In genomic region chr9:29161059-29161642, GRCm38 (mm10) we compare ENCODE assay signal across 21 mouse cellular contexts.
A peak's percentile ranks its signal among the peaks of the same experiment; 100 is the strongest.
DNase-seq lines count a peak whose midpoint lies in the region; ATAC-seq and TF ChIP-seq lines count a peak whose summit lies in the region.
"Had no signal": no experiment of that assay in that cellular context is flagged by ENCODE, and none has a peak within 500 bp of the region (broad histone marks: within the 10 kb centered on the region; RNA-seq: fewer than 3 reads in every experiment).

No protein-coding gene starts in this region.

- H3K9me3 ChIP-seq in forebrain, embryonic 13.5 days (replicated peaks), result no peaks in the 10 kb centered on the region
- H3K9me3 ChIP-seq in forebrain, embryonic 15.5 days, result no peaks in the 10 kb centered on the region
- H3K9me3 ChIP-seq in limb, embryonic 11.5 days (ENCODE audit: control insufficient read depth, low read length), result no peaks in the 10 kb centered on the region
- H3K9me3 ChIP-seq in limb, embryonic 10.5 days (replicated peaks), result no peaks in the 10 kb centered on the region
- H3K9me3 ChIP-seq in hindbrain, embryonic 15.5 days, result no peaks in the 10 kb centered on the region
- H3K9me3 ChIP-seq in neural tube, embryonic 15.5 days (replicated peaks), result no peaks in the 10 kb centered on the region
- no peaks in the 10 kb centered on the region for H3K9me3 ChIP-seq in lung, postnatal 0 days (ENCODE audit: low read length)
- H3K9me3 ChIP-seq: heart, embryonic 12.5 days; stomach, embryonic 15.5 days had no signal

- H3K27me3 ChIP-seq in forebrain, embryonic 13.5 days, result no peaks in the 10 kb centered on the region
- no peaks in the 10 kb centered on the region for H3K27me3 ChIP-seq in forebrain, embryonic 15.5 days
- H3K27me3 ChIP-seq in limb, embryonic 11.5 days (ENCODE audit: control insufficient read depth, insufficient read depth, low read length), result no peaks in the 10 kb centered on the region
- no peaks in the 10 kb centered on the region for H3K27me3 ChIP-seq in limb, embryonic 10.5 days (ENCODE audit: low read depth, poor library complexity, severe bottlenecking)
- H3K27me3 ChIP-seq in hindbrain, embryonic 15.5 days, result no peaks in the 10 kb centered on the region
- H3K27me3 ChIP-seq in neural tube, embryonic 15.5 days (replicated peaks), result no peaks in the 10 kb centered on the region
- H3K27me3 ChIP-seq in lung, postnatal 0 days (replicated peaks; ENCODE audit: insufficient read depth, low read length), result no peaks in the 10 kb centered on the region
- H3K27me3 ChIP-seq: CH12.LX; heart, embryonic 12.5 days; megakaryocyte, embryonic 14.5 days; stomach, embryonic 15.5 days had no signal

- H3K36me3 ChIP-seq in forebrain, embryonic 13.5 days (ENCODE audit: poor library complexity, severe bottlenecking), result no peaks in the 10 kb centered on the region
- H3K36me3 ChIP-seq in forebrain, embryonic 15.5 days, result no peaks in the 10 kb centered on the region
- no peaks in the 10 kb centered on the region for H3K36me3 ChIP-seq in limb, embryonic 11.5 days (ENCODE audit: control insufficient read depth, insufficient read depth, low read length)
- H3K36me3 ChIP-seq in limb, embryonic 10.5 days, result no peaks in the 10 kb centered on the region
- no peaks in the 10 kb centered on the region for H3K36me3 ChIP-seq in hindbrain, embryonic 15.5 days
- no peaks in the 10 kb centered on the region for H3K36me3 ChIP-seq in neural tube, embryonic 15.5 days
- H3K36me3 ChIP-seq in lung, postnatal 0 days (ENCODE audit: insufficient read depth, low read length), result no peaks in the 10 kb centered on the region
- H3K36me3 ChIP-seq: heart, embryonic 12.5 days; stomach, embryonic 15.5 days had no signal

- no peak for TF ChIP-seq EP300 in lung, postnatal 0 days (IDR thresholded peaks at IDR 0.05)

- ATAC-seq in forebrain, embryonic 13.5 days, result 0 out of 2 replicates have a peak, but pooled peaks have one; percentile 30
- ATAC-seq in forebrain, embryonic 15.5 days (replicated peaks), result no peak
- no peak for ATAC-seq in limb, embryonic 11.5 days (ENCODE audit: insufficient number of reproducible peaks, low FRiP score, low TSS enrichment, low read depth)
- ATAC-seq in hindbrain, embryonic 15.5 days (ENCODE audit: low FRiP score, low read depth), result 0 out of 2 replicates have a peak, but pooled peaks have one; percentile 51
- ATAC-seq in neural tube, embryonic 15.5 days (ENCODE audit: low FRiP score), result peak; percentile 47; the same call in 1 of the 2 replicates
- no peak for ATAC-seq in lung, postnatal 0 days
- ATAC-seq: inflammation-experienced regulatory T-cells, adult 6 months; liver, postnatal 0 days had no signal

- no peak overlapping the region for H3K27ac ChIP-seq in forebrain, embryonic 13.5 days
- no peak overlapping the region for H3K27ac ChIP-seq in forebrain, embryonic 15.5 days (replicated peaks)
- no peak overlapping the region for H3K27ac ChIP-seq in limb, embryonic 11.5 days (replicated peaks; ENCODE audit: low read depth, low read length)
- no peak overlapping the region for H3K27ac ChIP-seq in limb, embryonic 10.5 days
- H3K27ac ChIP-seq in hindbrain, embryonic 15.5 days (replicated peaks), result no peak overlapping the region
- peak overlapping the region; percentile 54; the same call in 1 of the 2 replicates for H3K27ac ChIP-seq in neural tube, embryonic 15.5 days (replicated peaks)
- H3K27ac ChIP-seq in lung, postnatal 0 days (ENCODE audit: low read length), result no peak overlapping the region
- H3K27ac ChIP-seq: stomach, embryonic 15.5 days had no signal

- H3K4me1 ChIP-seq in forebrain, embryonic 13.5 days, result no peaks in the 10 kb centered on the region; the same call in 1 of the 2 replicates
- H3K4me1 ChIP-seq in forebrain, embryonic 15.5 days, result no peaks in the 10 kb centered on the region
- H3K4me1 ChIP-seq in limb, embryonic 11.5 days (ENCODE audit: control insufficient read depth, insufficient read depth, low read length), result no peaks in the 10 kb centered on the region
- peaks cover 12% of the 10 kb centered on the region; the same call in 1 of the 2 replicates for H3K4me1 ChIP-seq in limb, embryonic 10.5 days
- peaks cover 6% of the 10 kb centered on the region; the same call in 1 of the 2 replicates for H3K4me1 ChIP-seq in hindbrain, embryonic 15.5 days (replicated peaks)
- peaks cover 4% of the 10 kb centered on the region for H3K4me1 ChIP-seq in neural tube, embryonic 15.5 days
- no peaks in the 10 kb centered on the region for H3K4me1 ChIP-seq in lung, postnatal 0 days (ENCODE audit: insufficient read depth, low read depth, low read length)
- H3K4me1 ChIP-seq: heart, embryonic 12.5 days; megakaryocyte, embryonic 14.5 days; stomach, embryonic 15.5 days had no signal

- DNase-seq in limb, embryonic 11.5 days (ENCODE audit: low spot score), result peak; percentile 26
- no peak for DNase-seq in limb, embryonic 10.5 days (ENCODE audit: low spot score)
- no peak for DNase-seq in lung, postnatal 0 days (ENCODE audit: low spot score)
- DNase-seq: adrenal gland, postnatal 14 days; heart, postnatal 14 days; kidney, adult 8-10 months; kidney, postnatal 25 days; liver, postnatal 0 days; lung, postnatal 14 days; thymus, adult 18-20 months; thymus, postnatal 4 days had no signal

- WGBS in forebrain, embryonic 13.5 days, result 40% methylated on average over 7 of the region's 7 CpGs
- WGBS in forebrain, embryonic 15.5 days, result 42% methylated on average over 7 of the region's 7 CpGs
- 33% methylated on average over 7 of the region's 7 CpGs for WGBS in limb, embryonic 11.5 days
- WGBS in limb, embryonic 10.5 days, result 41% methylated on average over 7 of the region's 7 CpGs
- WGBS in hindbrain, embryonic 15.5 days, result 24% methylated on average over 7 of the region's 7 CpGs
- 12% methylated on average over 7 of the region's 7 CpGs for WGBS in neural tube, embryonic 15.5 days
- 26% methylated on average over 7 of the region's 7 CpGs for WGBS in lung, postnatal 0 days

- no peak overlapping the region for H3K4me3 ChIP-seq in forebrain, embryonic 13.5 days
- no peak overlapping the region for H3K4me3 ChIP-seq in forebrain, embryonic 15.5 days
- no peak overlapping the region for H3K4me3 ChIP-seq in limb, embryonic 11.5 days (ENCODE audit: low read depth, low read length)
- no peak overlapping the region for H3K4me3 ChIP-seq in limb, embryonic 10.5 days
- no peak overlapping the region for H3K4me3 ChIP-seq in hindbrain, embryonic 15.5 days
- no peak overlapping the region for H3K4me3 ChIP-seq in neural tube, embryonic 15.5 days (replicated peaks)
- H3K4me3 ChIP-seq in lung, postnatal 0 days (ENCODE audit: low read depth, low read length), result no peak overlapping the region
- H3K4me3 ChIP-seq: erythroblast, embryonic 14.5 days; heart, embryonic 12.5 days; megakaryocyte, embryonic 14.5 days; stomach, embryonic 15.5 days had no signal

- TF ChIP-seq CTCF in lung, postnatal 0 days (IDR thresholded peaks at IDR 0.05), result no peak

- H3K9ac ChIP-seq in forebrain, embryonic 13.5 days, result no peak overlapping the region
- H3K9ac ChIP-seq in forebrain, embryonic 15.5 days (replicated peaks), result no peak overlapping the region
- H3K9ac ChIP-seq in limb, embryonic 11.5 days (ENCODE audit: low read length), result no peak overlapping the region
- H3K9ac ChIP-seq in hindbrain, embryonic 15.5 days, result no peak overlapping the region
- no peak overlapping the region for H3K9ac ChIP-seq in neural tube, embryonic 15.5 days (replicated peaks)
- no peak overlapping the region for H3K9ac ChIP-seq in lung, postnatal 0 days (replicated peaks; ENCODE audit: low read depth)
- H3K9ac ChIP-seq: heart, embryonic 12.5 days; liver, postnatal 0 days; stomach, embryonic 15.5 days had no signal

- H3K4me2 ChIP-seq in forebrain, embryonic 13.5 days, result no peak overlapping the region
- H3K4me2 ChIP-seq in forebrain, embryonic 15.5 days (replicated peaks), result no peak overlapping the region
- H3K4me2 ChIP-seq in limb, embryonic 11.5 days (ENCODE audit: low read depth, severe bottlenecking), result no peak overlapping the region
- H3K4me2 ChIP-seq in hindbrain, embryonic 15.5 days, result no peak overlapping the region
- H3K4me2 ChIP-seq in neural tube, embryonic 15.5 days, result no peak overlapping the region
- H3K4me2 ChIP-seq in lung, postnatal 0 days (replicated peaks; ENCODE audit: low read depth, low read length), result no peak overlapping the region
- H3K4me2 ChIP-seq: heart, embryonic 12.5 days; stomach, embryonic 15.5 days had no signal

Comparison
In these comparisons a context has a peak if more than half of its experiments do, and no peak if none do; other contexts are left out.
1. ATAC-seq: peak in forebrain, embryonic 13.5 days (single experiment), hindbrain, embryonic 15.5 days (single experiment) and neural tube, embryonic 15.5 days (single experiment); none in forebrain, embryonic 15.5 days (single experiment), limb, embryonic 11.5 days (single experiment) and lung, postnatal 0 days (single experiment).